Mouse (Mus musculus): Measurements from ENCODE around the gene Sema6d. TPM values are rescaled to one million over a fixed set of nuclear protein-coding genes. Genes with fewer than 3 reads are reported as not detected.
A peak's percentile ranks its signal among the peaks of the same experiment; 100 is the strongest.

Sema6d gene
- polyA plus RNA-seq, 1 experiment: 6.7 TPM

GRCm38 (mm10) chr2:124609711-124610585, 520.2 kb downstream of the Sema6d start:
- no peak for TF ChIP-seq CTCF (IDR thresholded peaks at IDR 0.05; ENCODE audit: control insufficient read depth, insufficient read depth, low read length)
- no peak for TF ChIP-seq POLR2A (IDR thresholded peaks at IDR 0.05; ENCODE audit: borderline replicate concordance, control insufficient read depth, low read depth, low read length)
- peak overlapping the region; percentile 19 for H3K27ac ChIP-seq (ENCODE audit: control insufficient read depth, insufficient read depth, low read depth, low read length, poor library complexity)
- 1% methylated on average over 80 of the region's 80 CpGs for WGBS
- peak overlapping the region; percentile 35 for H3K4me3 ChIP-seq (replicated peaks; ENCODE audit: control insufficient read depth, low read depth, low read length)
- no peaks in the 10 kb centered on the region for H3K4me1 ChIP-seq (ENCODE audit: control insufficient read depth, insufficient read depth, low read length)

DNA sequence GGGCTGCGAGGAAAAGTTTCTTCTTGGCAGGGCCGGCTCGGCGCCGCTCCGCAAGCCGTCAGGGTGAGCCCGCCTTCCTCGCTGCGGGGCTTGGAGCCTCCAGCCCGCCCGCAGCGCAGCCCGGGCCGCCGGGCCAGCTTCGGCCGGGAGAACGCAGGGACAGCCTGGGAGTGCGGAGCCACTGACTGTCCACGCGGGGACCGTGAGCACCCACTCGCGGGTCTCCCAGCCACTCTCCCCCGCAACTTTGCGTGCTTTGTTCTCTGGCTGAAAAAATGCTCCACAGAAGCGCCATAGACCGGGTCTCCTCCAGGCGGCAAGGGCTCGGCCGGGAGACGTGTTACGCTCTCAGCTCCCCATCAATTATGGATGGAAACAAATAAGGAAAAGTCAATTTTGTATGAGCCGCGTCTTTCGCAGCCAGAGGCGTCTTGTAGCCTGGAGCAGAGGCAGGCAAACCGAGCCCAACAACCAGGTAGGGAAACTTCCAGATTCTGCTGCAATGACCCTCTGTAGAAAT, 520.9 kb downstream of the Sema6d start:
- TF ChIP-seq CTCF (IDR thresholded peaks at IDR 0.05; ENCODE audit: control insufficient read depth, insufficient read depth, low read length) (no peak), POLR2A (IDR thresholded peaks at IDR 0.05; ENCODE audit: borderline replicate concordance, control insufficient read depth, low read depth, low read length) (no peak)
- Histone ChIP-seq H3K27ac (ENCODE audit: control insufficient read depth, insufficient read depth, low read depth, low read length, poor library complexity) (no peak overlapping the region; the same call in 1 of the 2 replicates), H3K4me3 (replicated peaks; ENCODE audit: control insufficient read depth, low read depth, low read length) (peak overlapping the region; percentile 2), H3K4me1 (ENCODE audit: control insufficient read depth, insufficient read depth, low read length) (no peaks in the 10 kb centered on the region)
- under 1% methylated on average over 39 of the region's 39 CpGs for WGBS

DNA sequence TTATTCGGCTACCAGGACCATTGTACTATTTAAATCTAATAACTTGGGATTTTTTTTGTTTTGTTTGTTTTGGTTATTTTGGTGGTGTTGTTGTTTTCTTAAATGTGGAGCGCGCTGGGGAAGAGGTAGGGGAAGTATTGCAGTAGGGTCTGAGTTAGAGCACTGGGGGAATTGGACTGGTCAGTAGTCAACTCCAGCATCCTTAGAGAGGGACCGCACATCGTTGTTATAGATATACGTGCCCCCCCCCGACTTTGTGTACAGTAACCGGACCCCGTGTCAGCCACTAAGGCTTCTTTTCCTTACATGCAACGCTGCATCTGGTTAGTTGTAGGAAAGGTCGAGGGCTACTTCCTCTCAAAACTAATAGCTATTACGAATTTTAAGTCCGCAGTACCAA, 521.5 kb downstream of the Sema6d start:
- Histone ChIP-seq H3K4me3 (replicated peaks; ENCODE audit: control insufficient read depth, low read depth, low read length) (peak overlapping the region; percentile 18), H3K4me1 (ENCODE audit: control insufficient read depth, insufficient read depth, low read length) (no peaks in the 10 kb centered on the region), H3K27ac (ENCODE audit: control insufficient read depth, insufficient read depth, low read depth, low read length, poor library complexity) (no peak overlapping the region)
- TF ChIP-seq CTCF (IDR thresholded peaks at IDR 0.05; ENCODE audit: control insufficient read depth, insufficient read depth, low read length) (no peak), POLR2A (IDR thresholded peaks at IDR 0.05; ENCODE audit: borderline replicate concordance, control insufficient read depth, low read depth, low read length) (no peak)
- WGBS: 19% methylated on average over 13 of the region's 13 CpGs

DNA sequence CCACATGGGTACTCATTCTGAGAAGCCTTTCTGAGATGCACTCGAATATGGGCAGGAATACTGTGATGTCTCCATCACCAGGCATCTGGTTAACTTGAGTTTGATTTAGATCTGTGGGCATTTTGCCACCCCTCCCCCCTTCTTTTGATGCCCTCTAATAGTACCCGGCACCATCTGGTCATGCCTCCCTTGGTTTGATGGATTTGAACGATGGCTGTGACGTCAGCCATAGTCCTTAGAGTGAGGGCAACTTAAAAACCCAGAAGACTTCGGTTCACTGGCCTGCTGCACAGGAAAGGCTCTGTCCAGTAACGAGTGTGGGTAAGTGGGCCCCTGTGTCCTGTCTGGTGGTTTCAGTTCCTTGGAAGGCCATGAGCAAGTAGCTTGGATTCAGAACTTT, 522.5 kb downstream of the Sema6d start:
- 56% methylated on average over 6 of the region's 6 CpGs for WGBS
- H3K4me3 ChIP-seq (replicated peaks; ENCODE audit: control insufficient read depth, low read depth, low read length): no peak overlapping the region

GRCm38 (mm10) chr2:124612727-124613510, 523.1 kb downstream of the Sema6d start:
- no peak overlapping the region for H3K27ac ChIP-seq (ENCODE audit: control insufficient read depth, insufficient read depth, low read depth, low read length, poor library complexity)
- 75% methylated on average over 10 of the region's 10 CpGs for WGBS
- H3K4me1 ChIP-seq (ENCODE audit: control insufficient read depth, insufficient read depth, low read length): no peaks in the 10 kb centered on the region
- H3K4me3 ChIP-seq (replicated peaks; ENCODE audit: control insufficient read depth, low read depth, low read length): no peak overlapping the region
- TF ChIP-seq CTCF (IDR thresholded peaks at IDR 0.05; ENCODE audit: control insufficient read depth, insufficient read depth, low read length) (no peak), POLR2A (IDR thresholded peaks at IDR 0.05; ENCODE audit: borderline replicate concordance, control insufficient read depth, low read depth, low read length) (no peak)

More for the DNA sequence above, 522.5 kb downstream of the Sema6d start:
- no peak for TF ChIP-seq POLR2A (IDR thresholded peaks at IDR 0.05; ENCODE audit: borderline replicate concordance, control insufficient read depth, low read depth, low read length)
- no peak for TF ChIP-seq CTCF (IDR thresholded peaks at IDR 0.05; ENCODE audit: control insufficient read depth, insufficient read depth, low read length)
- Histone ChIP-seq H3K4me1 (ENCODE audit: control insufficient read depth, insufficient read depth, low read length) (no peaks in the 10 kb centered on the region), H3K27ac (ENCODE audit: control insufficient read depth, insufficient read depth, low read depth, low read length, poor library complexity) (no peak overlapping the region)

DNA sequence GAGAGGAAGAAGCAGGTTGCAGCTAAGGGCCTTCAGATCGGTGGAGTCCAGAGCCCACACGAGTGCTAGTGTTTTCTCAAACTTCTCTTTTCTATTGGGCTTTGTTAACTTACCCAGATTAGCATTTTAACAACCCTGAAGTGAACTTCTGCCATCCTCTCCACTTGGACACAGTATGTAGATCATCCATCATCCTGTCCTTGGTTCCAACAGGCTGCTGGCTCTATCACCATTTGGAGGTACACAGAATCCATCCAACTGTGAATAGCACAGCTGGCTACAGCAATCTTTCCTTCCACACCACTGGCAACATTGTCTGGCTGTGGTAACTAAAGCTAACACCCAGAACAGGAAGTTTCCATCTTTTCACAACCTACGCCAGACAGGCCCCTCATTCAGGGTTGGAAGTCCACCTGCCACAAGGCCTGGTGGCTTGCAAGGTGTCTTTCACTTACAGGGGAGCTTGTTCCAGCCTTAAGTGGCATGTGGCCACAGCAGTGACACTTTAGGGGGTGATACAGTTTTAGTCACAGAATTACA, 524.0 kb downstream of the Sema6d start:
- TF ChIP-seq POLR2A (IDR thresholded peaks at IDR 0.05; ENCODE audit: borderline replicate concordance, control insufficient read depth, low read depth, low read length) (no peak), CTCF (IDR thresholded peaks at IDR 0.05; ENCODE audit: control insufficient read depth, insufficient read depth, low read length) (no peak)
- H3K27ac ChIP-seq (ENCODE audit: control insufficient read depth, insufficient read depth, low read depth, low read length, poor library complexity): no peak overlapping the region
- WGBS: 30% methylated on average over 3 of the region's 3 CpGs
- H3K4me3 ChIP-seq (replicated peaks; ENCODE audit: control insufficient read depth, low read depth, low read length): no peak overlapping the region
- no peaks in the 10 kb centered on the region for H3K4me1 ChIP-seq (ENCODE audit: control insufficient read depth, insufficient read depth, low read length)

DNA sequence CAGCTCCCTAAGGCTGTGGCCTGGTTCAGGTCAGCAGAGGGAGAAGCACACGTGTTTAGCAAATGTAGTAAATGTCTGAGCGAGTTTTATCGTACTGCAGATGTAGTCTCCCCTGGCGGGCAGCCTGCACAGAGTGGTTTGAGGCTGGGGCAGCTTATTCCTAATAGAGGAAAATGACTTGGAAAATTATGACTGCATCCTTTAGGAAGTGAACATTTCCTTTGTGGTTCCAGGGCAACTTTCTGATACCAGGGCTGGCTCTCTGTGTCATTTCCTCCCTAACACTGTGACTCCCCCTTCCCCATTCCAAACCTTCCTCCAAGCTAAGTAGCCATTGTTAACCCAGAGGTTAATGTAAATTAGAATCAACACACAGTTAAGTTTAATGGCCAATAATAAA, 527.0 kb downstream of the Sema6d start:
- TF ChIP-seq POLR2A (IDR thresholded peaks at IDR 0.05; ENCODE audit: borderline replicate concordance, control insufficient read depth, low read depth, low read length): no peak
- no peak for TF ChIP-seq CTCF (IDR thresholded peaks at IDR 0.05; ENCODE audit: control insufficient read depth, insufficient read depth, low read length)
- Histone ChIP-seq H3K4me1 (ENCODE audit: control insufficient read depth, insufficient read depth, low read length) (no peaks in the 10 kb centered on the region), H3K27ac (ENCODE audit: control insufficient read depth, insufficient read depth, low read depth, low read length, poor library complexity) (no peak overlapping the region), H3K4me3 (replicated peaks; ENCODE audit: control insufficient read depth, low read depth, low read length) (no peak overlapping the region)
- WGBS: 40% methylated on average over 4 of the region's 4 CpGs

DNA sequence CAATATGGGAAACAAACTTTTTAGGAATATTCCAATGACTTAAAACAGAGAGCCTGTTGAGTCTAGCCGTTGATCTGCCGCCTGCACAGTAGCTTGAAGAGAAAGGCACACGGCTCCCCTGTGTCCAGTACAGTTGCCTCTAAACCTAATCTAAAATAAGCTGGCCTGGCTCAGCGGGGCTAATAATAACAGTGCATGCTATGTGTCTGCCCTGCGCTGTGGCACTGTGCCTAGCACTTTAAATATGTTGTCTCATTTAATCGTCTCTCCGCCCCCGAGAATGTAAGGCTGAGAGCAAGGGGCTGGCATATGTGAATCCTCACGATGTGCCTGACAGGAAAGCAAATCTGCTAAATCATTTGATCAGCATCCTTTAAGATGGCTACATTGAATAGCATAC, 527.7 kb downstream of the Sema6d start:
- H3K4me3 ChIP-seq (replicated peaks; ENCODE audit: control insufficient read depth, low read depth, low read length): no peak overlapping the region
- 76% methylated on average over 9 of the region's 9 CpGs for WGBS
- no peaks in the 10 kb centered on the region for H3K4me1 ChIP-seq (ENCODE audit: control insufficient read depth, insufficient read depth, low read length)
- H3K27ac ChIP-seq (ENCODE audit: control insufficient read depth, insufficient read depth, low read depth, low read length, poor library complexity): no peak overlapping the region
- TF ChIP-seq POLR2A (IDR thresholded peaks at IDR 0.05; ENCODE audit: borderline replicate concordance, control insufficient read depth, low read depth, low read length) (no peak), CTCF (IDR thresholded peaks at IDR 0.05; ENCODE audit: control insufficient read depth, insufficient read depth, low read length) (no peak)
